Mouse (Mus musculus) limb, embryonic 14.5 days (tissue): ENCODE data around the gene Gapvd1. TPM values are rescaled to one million over a fixed set of nuclear protein-coding genes. Genes with fewer than 3 reads are reported as not detected.

Source experiments
- ATAC-seq: fragments of 200-750 bp; cut with Nextera tagmentation; 2 replicates; pipeline ENCODE4 v1.8.0; 2017; ENCODE audit warnings: low read depth, moderate number of reproducible peaks, moderate TSS enrichment; ENCODE audit not compliant: low FRiP score
- DNase-seq: peaks from one replicate; pipeline ENCODE4 v3.0.0-alpha.2; 2015; ENCODE audit warnings: low spot score
- H3K27ac ChIP-seq: fragments of 300-500 bp; sonication (generic); replicated peaks from 2 replicates; pipeline ENCODE4 v1.5.1; 2014; ENCODE audit warnings: low read depth, mild to moderate bottlenecking, low read length, moderate library complexity, mixed read lengths
- H3K27me3 ChIP-seq: fragments of 300-500 bp; sonication (generic); 2 replicates; pipeline ENCODE4 v1.6.1; 2014; ENCODE audit warnings: low read length, mixed read lengths; ENCODE audit not compliant: control insufficient read depth, insufficient read depth
- H3K36me3 ChIP-seq: fragments of 300-500 bp; sonication (generic); 2 replicates; pipeline ENCODE4 v1.6.1; 2014; ENCODE audit warnings: mild to moderate bottlenecking, low read length, moderate library complexity, mixed read lengths; ENCODE audit not compliant: control insufficient read depth, insufficient read depth
- H3K4me1 ChIP-seq: fragments of 300-500 bp; sonication (generic); 2 replicates; pipeline ENCODE4 v1.6.1; 2014; ENCODE audit warnings: antibody characterized with exemption, low read length, mixed read lengths; ENCODE audit not compliant: control insufficient read depth, insufficient read depth
- H3K4me2 ChIP-seq: fragments of 300-500 bp; sonication (generic); replicated peaks from 2 replicates; pipeline ENCODE4 v1.6.1; 2014; ENCODE audit warnings: low read depth, mild to moderate bottlenecking, low read length, moderate library complexity; ENCODE audit not compliant: severe bottlenecking
- H3K4me3 ChIP-seq: fragments of 300-500 bp; sonication (generic); replicated peaks from 2 replicates; pipeline ENCODE4 v1.5.1; 2014; ENCODE audit warnings: low read length
- H3K9ac ChIP-seq: fragments of 300-500 bp; sonication (generic); 2 replicates; pipeline ENCODE4 v1.6.1; 2014; ENCODE audit warnings: mild to moderate bottlenecking, low read depth, low read length, moderate library complexity; ENCODE audit not compliant: severe bottlenecking
- H3K9me3 ChIP-seq: fragments of 300-500 bp; sonication (generic); 2 replicates; pipeline ENCODE4 v1.6.1; 2016; ENCODE audit warnings: low read length; ENCODE audit not compliant: control insufficient read depth
- POLR2A ChIP-seq: fragments of 200-500 bp; IDR thresholded peaks from 2 replicates; pipeline ENCODE4 v1.8.0; 2012; ENCODE audit warnings: inconsistent platforms, mild to moderate bottlenecking, moderate library complexity, borderline replicate concordance; ENCODE audit not compliant: insufficient read depth, insufficient read length; ENCODE audit errors: extremely low read depth
- WGBS: fragments of 180-500 bp; shearing (Covaris S2); extraction: QIAGEN DNeasy Blood & Tissue Kit; methylation state at CpG from one replicate; pipeline ENCODE4 v1.1.7; 2014; 5-methylcytosine and 5-hydroxymethylcytosine counted together
- polyA plus RNA-seq, 2 experiments: library from polyadenylated mRNA; depleted of rRNA in 1 of 2; stranded (reverse) in 1 of 2; unstranded in 1 of 2; fragments of >200 nt; fragmentation: Nextera tagmentation in 1 of 2; extraction: Ambion mirVana in 1 of 2; gene quantifications; 2 replicates each; pipeline versions ENCODE4 v1.2.1 to v1.2.3; 2012 to 2014

Gapvd1 gene
- polyA plus RNA-seq, 2 experiments, result 41.4 to 84.2 TPM

DNA sequence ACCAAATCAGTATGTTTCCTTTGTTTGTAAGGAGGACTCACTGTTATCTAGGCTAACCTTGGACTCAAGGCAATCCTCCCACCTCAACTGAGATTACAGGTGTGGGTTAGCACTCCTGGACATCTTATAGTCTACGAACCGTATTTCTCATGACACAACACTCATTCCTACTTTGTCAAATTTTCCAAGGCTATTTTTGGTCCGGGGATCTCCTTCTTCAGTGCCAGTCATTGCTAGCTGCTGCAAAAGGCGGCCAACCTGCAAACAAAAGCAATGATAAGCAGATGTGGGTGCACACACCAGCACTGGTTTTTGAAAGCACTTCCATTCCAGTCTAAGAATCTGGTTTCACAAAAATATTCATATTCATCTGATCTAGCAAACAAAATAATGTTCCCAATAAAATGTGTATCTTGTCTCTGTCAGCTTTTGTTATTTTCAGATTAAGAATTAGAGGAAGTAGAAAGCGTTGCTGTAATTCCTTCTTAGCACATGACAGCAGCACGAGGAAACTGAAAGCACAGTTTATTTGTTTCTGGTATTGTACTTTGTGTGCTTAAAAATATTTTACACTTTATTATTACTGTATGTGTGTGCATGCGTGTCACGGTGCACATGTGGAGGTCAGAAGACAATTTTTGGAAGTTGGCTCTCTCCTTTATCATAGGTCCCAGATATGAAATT lies 27.8 kb downstream of the Gapvd1 start:
- H3K4me1 ChIP-seq, result no peaks in the 10 kb centered on the region
- no peaks in the 10 kb centered on the region for H3K9me3 ChIP-seq
- no peaks in the 10 kb centered on the region for H3K27me3 ChIP-seq
- no peak overlapping the region for H3K9ac ChIP-seq
- H3K4me2 ChIP-seq, result no peak overlapping the region
- peaks cover 61% of the 10 kb centered on the region for H3K36me3 ChIP-seq
- no peak for TF ChIP-seq POLR2A
- no peak for ATAC-seq
- no peak overlapping the region for H3K4me3 ChIP-seq
- H3K27ac ChIP-seq, result no peak overlapping the region
- WGBS, result 93% methylated on average over 8 of the region's 8 CpGs
- no peak for DNase-seq

DNA sequence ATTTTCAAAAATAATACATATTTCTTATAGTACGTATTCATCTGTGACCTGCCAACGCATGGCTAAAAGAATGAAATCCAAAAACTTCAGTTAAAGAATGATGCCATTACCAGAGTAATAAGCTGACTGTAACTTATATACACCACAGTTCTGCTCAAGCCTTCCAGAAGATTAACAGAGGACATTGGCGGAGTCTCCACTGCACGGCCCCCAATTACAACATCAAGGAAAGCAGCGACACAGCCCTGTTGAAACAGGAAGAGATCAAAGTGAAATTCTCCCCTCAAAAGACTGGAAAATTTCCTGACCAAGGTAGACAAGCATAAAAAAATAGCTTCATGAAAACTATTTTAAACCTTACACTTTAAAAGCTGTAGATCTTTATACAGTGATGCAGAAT lies 29.8 kb downstream of the Gapvd1 start:
- no peak overlapping the region for H3K4me2 ChIP-seq
- 93% methylated on average over 5 of the region's 5 CpGs for WGBS
- H3K36me3 ChIP-seq, result peaks cover 71% of the 10 kb centered on the region
- no peak for DNase-seq
- no peak overlapping the region for H3K9ac ChIP-seq
- no peaks in the 10 kb centered on the region for H3K27me3 ChIP-seq
- no peak for ATAC-seq
- no peak for TF ChIP-seq POLR2A
- no peak overlapping the region for H3K4me3 ChIP-seq
- no peak overlapping the region for H3K27ac ChIP-seq
- H3K9me3 ChIP-seq, result no peaks in the 10 kb centered on the region
- no peaks in the 10 kb centered on the region for H3K4me1 ChIP-seq

DNA sequence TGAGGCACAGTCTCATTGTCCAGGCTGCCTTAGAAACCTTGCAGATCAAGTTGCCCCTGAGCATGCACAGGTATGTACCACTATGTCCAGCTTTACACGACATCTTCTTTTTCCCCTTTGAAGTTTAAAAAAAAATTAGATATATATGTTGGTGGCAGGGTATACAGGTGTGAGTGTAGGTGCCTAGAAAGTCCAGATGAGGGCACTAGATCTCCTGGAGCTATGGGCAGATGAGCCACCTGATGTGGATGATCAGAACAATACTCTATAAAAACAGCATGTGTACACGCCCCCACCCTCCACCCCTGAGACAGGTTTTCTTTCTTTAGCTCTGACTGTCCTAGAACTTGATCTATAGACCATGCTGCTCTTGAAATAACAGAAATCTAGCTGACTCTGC lies 36.8 kb downstream of the Gapvd1 start:
- Histone ChIP-seq H3K27me3 (no peaks in the 10 kb centered on the region), H3K9me3 (no peaks in the 10 kb centered on the region), H3K4me1 (no peaks in the 10 kb centered on the region), H3K27ac (no peak overlapping the region), H3K9ac (no peak overlapping the region), H3K4me3 (no peak overlapping the region), H3K4me2 (no peak overlapping the region), H3K36me3 (peaks cover 72% of the 10 kb centered on the region)
- no peak for TF ChIP-seq POLR2A
- no peak for ATAC-seq
- 72% methylated on average over 2 of the region's 2 CpGs for WGBS
- no peak for DNase-seq

DNA sequence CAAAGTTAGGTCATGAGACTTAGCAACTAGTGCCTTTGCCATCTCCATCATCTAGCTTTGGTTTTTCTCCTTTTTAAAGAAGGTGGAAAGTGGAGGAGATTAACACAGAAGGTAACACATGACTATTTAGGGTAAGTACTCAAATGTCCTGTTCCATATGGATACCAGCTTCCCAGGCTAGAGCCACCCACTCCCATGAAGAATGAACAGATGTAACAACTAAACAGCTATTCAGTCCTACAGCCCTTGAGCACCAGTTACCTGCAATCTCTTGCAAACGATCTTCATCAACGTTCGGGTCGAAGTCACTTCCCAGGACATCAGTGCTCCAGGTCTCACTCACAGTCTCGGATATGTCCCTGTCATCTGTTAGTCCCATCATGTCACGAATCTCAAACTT lies 43.1 kb downstream of the Gapvd1 start:
- ATAC-seq, result no peak
- Histone ChIP-seq H3K9ac (no peak overlapping the region), H3K4me3 (no peak overlapping the region), H3K27ac (no peak overlapping the region), H3K4me1 (no peaks in the 10 kb centered on the region), H3K36me3 (peaks cover 91% of the 10 kb centered on the region), H3K9me3 (no peaks in the 10 kb centered on the region), H3K4me2 (no peak overlapping the region), H3K27me3 (no peaks in the 10 kb centered on the region)
- no peak for DNase-seq
- no peak for TF ChIP-seq POLR2A
- WGBS, result 89% methylated on average over 6 of the region's 6 CpGs

DNA sequence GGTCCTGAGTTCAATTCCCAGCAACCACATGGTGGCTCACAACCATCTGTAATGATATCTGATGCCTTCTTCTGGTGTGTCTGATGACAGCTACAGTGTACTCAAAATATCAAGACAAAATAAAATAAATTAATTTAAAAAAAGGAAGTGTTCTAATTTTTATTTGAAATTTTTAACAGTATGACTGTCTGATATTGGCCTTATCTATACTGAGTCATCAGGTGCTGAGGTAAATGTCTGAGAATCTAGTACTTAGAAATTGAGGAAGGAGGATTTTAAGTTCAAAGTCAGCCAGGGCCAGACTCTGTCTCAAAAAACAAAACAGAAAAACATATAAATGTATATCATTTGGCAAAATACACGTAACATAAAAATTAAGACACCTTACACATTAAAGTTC lies 46.4 kb downstream of the Gapvd1 start:
- Histone ChIP-seq H3K4me2 (no peak overlapping the region), H3K9ac (no peak overlapping the region), H3K27me3 (no peaks in the 10 kb centered on the region), H3K27ac (no peak overlapping the region), H3K4me1 (no peaks in the 10 kb centered on the region), H3K36me3 (peaks cover 88% of the 10 kb centered on the region), H3K9me3 (no peaks in the 10 kb centered on the region), H3K4me3 (no peak overlapping the region)
- no peak for DNase-seq
- no peak for TF ChIP-seq POLR2A
- no peak for ATAC-seq
- WGBS, result 95% methylated on average over 1 of the region's 1 CpGs

DNA sequence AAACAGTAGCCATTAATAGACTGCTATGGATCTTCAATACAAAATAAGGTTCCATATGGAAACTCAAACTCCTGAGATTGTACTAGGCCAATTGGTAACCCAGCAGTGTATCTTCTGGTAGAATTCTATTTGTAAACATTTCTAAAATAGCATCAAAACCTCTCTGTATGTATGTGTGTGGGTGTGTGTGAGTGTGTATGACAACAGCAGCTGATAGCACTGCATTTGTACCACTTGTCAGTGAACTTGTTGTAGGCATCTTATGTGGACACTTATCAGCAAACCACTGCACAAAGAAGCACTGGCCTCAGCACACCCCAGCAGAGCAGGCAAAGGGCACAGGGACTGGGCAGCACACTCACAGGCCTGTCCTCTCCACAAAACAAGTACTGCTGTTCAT lies 58.4 kb downstream of the Gapvd1 start:
- DNase-seq, result no peak
- Histone ChIP-seq H3K27me3 (no peaks in the 10 kb centered on the region), H3K27ac (no peak overlapping the region), H3K36me3 (peaks cover 87% of the 10 kb centered on the region), H3K4me3 (no peak overlapping the region), H3K9me3 (no peaks in the 10 kb centered on the region), H3K9ac (no peak overlapping the region), H3K4me2 (no peak overlapping the region), H3K4me1 (no peaks in the 10 kb centered on the region)
- no peak for ATAC-seq
- no peak for TF ChIP-seq POLR2A
